Mouse (Mus musculus) embryo, embryonic 11.5 days (tissue): ENCODE data around the gene Inpp4b.
"Not testable (repeated sequence)": the region's sequence is repeated elsewhere in the genome, so short reads cannot be mapped to it uniquely, and the experiment has no call there.

ENCODE experiments used
- DNase-seq: peaks from one replicate; pipeline ENCODE4 v3.0.0-alpha.2; 2012; ENCODE audit warnings: low read depth, low spot score

Inpp4b gene

DNA sequence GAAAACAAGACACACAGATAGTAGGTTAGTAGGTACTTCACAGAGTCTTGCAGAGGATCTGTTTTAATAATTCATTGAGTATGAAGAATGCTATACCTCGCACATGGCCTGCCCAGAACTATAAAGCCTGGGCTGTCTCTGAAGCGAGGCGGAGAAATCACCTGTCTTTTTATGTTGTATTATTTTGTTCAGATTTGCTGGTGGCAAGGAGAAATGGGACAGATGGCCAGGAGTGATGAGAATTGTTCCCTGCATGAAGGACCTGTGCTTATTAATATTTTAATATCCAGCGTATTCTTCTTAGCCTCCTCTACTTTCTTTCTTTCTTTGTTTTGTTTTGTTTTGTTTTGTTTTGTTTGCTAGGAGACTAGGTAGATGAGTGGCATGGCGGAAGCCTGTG, 604.5 kb downstream of the Inpp4b start:
- DNase-seq = no peak

DNA sequence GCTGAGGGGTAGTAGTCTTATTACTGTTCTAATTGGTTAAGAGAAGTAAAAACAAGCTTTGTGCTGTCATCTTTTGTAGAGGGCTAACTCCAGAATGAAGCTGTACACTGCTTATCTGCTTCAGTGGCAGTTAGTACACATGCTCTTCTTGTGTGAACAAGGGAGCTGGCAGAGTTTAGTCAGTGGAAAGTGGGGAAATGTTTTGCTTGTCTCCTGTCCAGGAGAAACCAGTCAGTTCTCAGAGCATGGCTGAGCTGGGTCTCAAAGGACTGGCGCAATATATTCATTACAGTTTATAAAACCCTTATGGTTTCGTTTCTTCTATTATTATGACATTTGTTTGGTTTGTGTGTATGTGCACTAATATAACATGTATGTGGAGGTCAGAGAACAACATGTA, 610.7 kb downstream of the Inpp4b start:
- no peak for DNase-seq

DNA sequence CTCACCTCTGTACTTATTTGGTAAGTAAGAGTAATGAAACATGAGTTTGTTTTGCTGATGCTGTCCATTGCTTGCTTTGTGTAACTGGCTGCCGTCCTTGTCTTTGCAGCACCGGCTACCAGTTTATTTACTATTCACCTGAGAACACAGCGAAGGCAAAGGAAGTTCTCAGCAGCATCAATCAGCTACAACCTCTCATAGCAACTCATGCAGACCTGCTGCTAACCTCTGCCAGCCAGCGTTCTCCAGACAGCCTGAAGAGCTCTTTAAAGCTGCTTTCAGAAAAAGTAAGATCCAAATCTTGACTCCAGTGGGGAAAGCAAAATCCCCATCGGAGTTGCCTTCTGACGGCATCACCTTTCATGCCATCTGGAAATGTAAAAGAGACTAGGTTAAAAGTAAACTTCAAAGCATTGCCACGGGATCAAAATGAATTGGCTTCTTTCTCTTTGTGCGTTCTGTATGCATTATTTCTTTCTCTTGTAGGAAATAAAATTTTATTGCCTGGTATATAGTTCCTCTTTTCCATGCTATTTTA, 642.8 kb downstream of the Inpp4b start:
- peak; percentile 4 for DNase-seq

GRCm38 (mm10) chr8:81992966-81993365, 650.6 kb downstream of the Inpp4b start:
- DNase-seq = no peak

- DNase-seq = no peak
These were observed 653.9 kb downstream of the Inpp4b start for GRCm38 (mm10) chr8:81996239-81996638.

DNA sequence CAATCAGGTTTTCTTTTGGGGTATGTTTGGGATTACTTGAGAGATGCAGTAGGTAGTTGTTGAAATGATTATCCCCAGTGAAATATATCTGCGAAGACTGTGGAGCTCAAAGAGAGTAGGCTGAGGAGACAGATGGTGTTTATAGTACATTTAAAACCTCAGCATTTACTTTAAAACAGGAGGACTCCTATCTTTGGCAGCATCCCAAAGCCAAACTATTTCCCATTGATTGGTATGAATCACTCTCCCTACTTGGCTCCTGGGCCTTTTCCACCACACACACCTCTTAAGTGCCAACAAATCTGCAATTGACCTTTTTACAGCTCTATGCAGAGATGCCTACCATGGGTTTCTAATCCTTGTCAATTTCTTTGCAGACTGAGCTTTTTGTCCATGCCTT, 654.5 kb downstream of the Inpp4b start:
- DNase-seq = no peak

DNA sequence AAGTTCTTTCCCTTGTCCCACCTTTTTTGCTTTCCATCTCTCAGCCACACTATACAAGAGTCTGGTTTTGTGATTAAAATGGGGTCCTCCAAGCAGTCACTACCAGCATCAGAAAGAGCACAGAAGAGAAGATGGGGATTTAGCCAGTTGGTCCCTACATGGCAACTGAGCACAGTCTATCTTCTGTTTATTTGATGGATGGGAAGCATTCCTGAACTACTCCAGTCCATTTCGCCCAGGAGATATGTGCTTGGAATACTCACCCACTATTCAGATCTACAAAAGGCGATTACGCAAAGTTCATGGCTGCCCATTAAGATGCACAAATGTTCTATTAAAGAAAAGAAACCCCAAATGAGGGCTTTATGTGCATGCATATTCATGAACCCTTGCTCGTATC, 661.8 kb downstream of the Inpp4b start:
- DNase-seq = no peak

DNA sequence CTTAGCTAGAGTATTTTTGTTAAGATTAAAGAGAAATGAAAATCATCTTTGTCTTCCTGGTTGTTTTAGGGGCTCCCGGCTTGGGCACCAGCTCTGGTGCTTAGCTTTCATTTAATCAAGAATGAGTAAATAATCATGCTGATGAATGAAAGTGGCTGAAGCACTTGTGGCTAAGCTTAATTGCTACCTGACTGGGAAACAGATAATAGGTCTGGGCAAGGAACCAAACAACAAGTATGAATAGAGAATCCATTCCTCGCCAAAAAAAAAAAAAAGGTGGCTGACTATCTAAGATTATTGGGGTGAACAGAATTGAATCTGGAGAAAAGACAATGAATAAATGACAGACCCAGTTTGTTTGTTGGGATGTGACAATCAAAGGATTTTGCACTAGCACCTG, 663.1 kb downstream of the Inpp4b start:
- no peak for DNase-seq

DNA sequence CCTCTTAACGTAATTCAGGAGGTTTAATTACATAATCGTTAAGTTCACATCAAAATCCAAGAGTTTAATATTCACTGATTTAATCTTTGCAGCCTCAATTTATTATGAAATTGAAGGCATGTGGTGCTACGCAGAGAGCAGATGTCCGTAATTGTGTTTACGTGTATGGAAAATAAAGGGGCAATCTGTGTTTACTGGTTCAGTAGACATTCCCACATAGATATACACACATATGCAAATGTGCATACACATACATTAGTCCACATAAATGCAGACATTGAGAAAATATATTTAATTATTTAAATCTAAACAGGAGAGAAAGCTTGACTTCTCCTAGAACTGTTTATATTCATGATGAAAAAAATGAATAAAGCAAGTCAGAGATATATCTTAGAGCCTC, 675.4 kb downstream of the Inpp4b start:
- DNase-seq = no peak

GRCm38 (mm10) chr8:82027401-82027800, 685.0 kb downstream of the Inpp4b start:
- no peak for DNase-seq

DNA sequence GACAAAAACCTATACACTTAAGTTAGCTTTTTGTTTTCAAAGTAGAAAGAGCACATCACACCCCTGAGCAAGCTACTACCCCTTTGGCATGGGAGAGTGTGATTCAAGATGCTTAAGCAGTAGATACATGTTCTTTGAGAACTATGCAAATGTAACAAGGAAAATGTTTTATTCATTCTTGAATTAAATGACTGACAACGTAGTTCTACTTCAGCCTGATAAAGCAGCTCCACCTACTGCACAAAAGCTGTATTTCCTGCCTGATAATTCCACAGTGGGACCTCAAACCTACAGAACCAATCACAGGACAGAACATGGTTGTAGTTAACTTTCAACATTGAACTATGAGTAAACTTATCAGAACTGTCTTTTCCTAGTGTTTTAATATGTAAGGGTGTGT, 686.5 kb downstream of the Inpp4b start:
- DNase-seq = no peak

- DNase-seq = not testable (repeated sequence)
These were observed 689.7 kb downstream of the Inpp4b start for GRCm38 (mm10) chr8:82032035-82032434.

GRCm38 (mm10) chr8:82054030-82054429, 711.7 kb downstream of the Inpp4b start:
- no peak for DNase-seq

GRCm38 (mm10) chr8:82067619-82068018, 725.3 kb downstream of the Inpp4b start:
- DNase-seq = no peak

GRCm38 (mm10) chr8:82079267-82079666, 736.9 kb downstream of the Inpp4b start:
- DNase-seq = no peak

DNA sequence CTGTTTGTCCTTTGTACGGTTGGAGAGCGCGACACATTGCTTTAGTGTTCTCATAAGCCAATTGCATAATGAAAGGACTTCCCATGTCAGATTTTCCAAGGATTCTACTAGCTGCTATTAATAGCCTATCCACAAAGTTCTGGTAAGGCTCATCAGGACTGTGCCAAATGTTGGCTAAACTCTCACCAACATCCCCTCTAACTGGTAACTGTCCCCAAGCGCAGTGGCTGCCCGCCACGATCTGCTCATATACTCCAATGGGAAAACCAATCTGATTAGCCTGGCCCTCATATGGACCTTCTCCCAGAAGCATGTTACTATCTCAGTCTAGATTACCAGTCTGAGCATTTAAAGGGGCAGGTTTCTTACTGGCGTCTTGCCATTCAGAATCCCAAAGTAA, 744.3 kb downstream of the Inpp4b start:
- not testable (repeated sequence) for DNase-seq

GRCm38 (mm10) chr8:82090901-82091300, 748.5 kb downstream of the Inpp4b start:
- no peak for DNase-seq

DNA sequence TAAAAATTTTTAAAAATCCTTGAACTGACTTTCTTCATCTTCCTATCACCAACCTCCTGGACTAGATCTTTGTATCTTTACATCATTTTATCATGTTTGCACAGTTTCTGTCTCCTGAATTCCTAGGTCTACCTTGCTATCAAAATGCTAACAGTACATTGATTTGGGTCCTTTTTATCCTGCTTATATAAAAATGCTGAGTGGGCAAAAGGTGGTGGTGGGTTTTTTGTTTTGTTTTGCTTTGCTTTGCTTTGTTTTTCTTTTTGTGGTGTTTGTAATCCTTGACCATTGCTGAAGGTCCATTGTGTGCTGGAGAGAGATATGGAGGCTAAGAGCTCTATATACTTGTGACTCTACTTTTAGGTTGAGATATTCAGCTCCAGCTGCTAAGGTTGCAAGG, 750.9 kb downstream of the Inpp4b start:
- DNase-seq = no peak

- DNase-seq = no peak
These were observed 762.2 kb downstream of the Inpp4b start for GRCm38 (mm10) chr8:82104560-82104959.

DNA sequence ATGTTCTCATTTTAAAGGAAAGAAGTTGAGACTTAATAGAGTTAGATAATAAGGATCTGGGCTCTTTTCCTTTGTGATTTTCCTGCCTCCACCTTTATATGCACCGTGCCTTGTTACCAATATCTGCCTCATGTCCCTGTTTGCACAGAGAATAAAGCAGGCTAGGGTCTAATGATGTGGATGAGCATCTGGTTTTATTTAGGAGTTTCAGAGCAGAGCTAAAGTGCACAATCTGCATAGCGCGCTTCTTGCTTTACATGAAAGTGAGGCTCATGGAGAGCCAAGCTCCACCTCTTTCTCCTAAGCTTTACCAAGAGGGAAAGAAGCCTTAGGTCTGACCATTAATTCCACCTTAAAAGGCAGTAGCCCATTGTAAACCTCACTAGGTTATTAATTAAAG, 763.8 kb downstream of the Inpp4b start:
- DNase-seq = no peak

- DNase-seq = no peak
These were observed 807.9 kb downstream of the Inpp4b start for GRCm38 (mm10) chr8:82150272-82150671.

DNA sequence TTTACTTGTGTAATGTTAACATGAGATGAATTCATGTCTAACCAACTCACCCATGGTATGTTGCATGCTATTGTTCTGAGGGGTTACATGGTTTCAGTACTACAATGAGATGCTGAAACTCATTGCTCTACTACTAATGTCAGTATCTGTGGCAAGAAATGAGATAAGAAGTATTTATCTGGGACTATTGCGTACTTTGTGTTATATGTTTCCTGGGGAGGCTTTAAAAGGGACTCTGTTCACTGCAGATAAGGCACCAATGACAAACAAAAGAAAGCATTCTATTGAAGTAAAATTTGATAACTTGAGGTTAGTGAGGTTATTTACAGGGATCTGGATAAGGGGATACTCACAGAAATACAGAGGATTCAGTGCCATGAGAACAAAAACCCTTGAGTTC, 815.6 kb downstream of the Inpp4b start:
- DNase-seq = no peak
